Mouse (Mus musculus) hindbrain, embryonic 16.5 days (tissue): ENCODE results near the gene Nlrc4. TPM values are rescaled to one million over a fixed set of nuclear protein-coding genes. Genes with fewer than 3 reads are reported as not detected.

Experiments used
- ATAC-seq: fragments of 200-750 bp; cut with Nextera tagmentation; 2 replicates; pipeline ENCODE4 v1.8.0; 2017; ENCODE audit warnings: moderate TSS enrichment, moderate library complexity
- H3K27ac ChIP-seq: fragments of 300-500 bp; sonication (generic); 2 replicates; pipeline ENCODE4 v1.5.1; 2014; ENCODE audit warnings: low read depth, mild to moderate bottlenecking, control low read depth, low read length, moderate library complexity
- H3K27me3 ChIP-seq: fragments of 300-500 bp; sonication (generic); replicated peaks from 2 replicates; pipeline ENCODE4 v1.6.1; 2014; ENCODE audit warnings: low read length; ENCODE audit not compliant: control insufficient read depth, insufficient read depth
- H3K36me3 ChIP-seq: fragments of 300-500 bp; sonication (generic); 2 replicates; pipeline ENCODE4 v1.6.1; 2014; ENCODE audit warnings: mild to moderate bottlenecking, low read length, moderate library complexity, mixed read lengths; ENCODE audit not compliant: control insufficient read depth, insufficient read depth
- H3K4me1 ChIP-seq: fragments of 300-500 bp; sonication (generic); 2 replicates; pipeline ENCODE4 v1.6.1; 2014; ENCODE audit warnings: low read depth, low read length; ENCODE audit not compliant: control insufficient read depth, insufficient read depth
- H3K4me2 ChIP-seq: fragments of 300-500 bp; sonication (generic); 2 replicates; pipeline ENCODE4 v1.6.1; 2014; ENCODE audit warnings: mild to moderate bottlenecking, low read length, control low read depth, moderate library complexity
- H3K4me3 ChIP-seq: fragments of 300-500 bp; sonication (generic); 2 replicates; pipeline ENCODE4 v1.5.1; 2014; ENCODE audit warnings: mild to moderate bottlenecking, low read length, control low read depth, moderate library complexity
- H3K9ac ChIP-seq: fragments of 300-500 bp; sonication (generic); 2 replicates; pipeline ENCODE4 v1.6.1; 2014; ENCODE audit warnings: low read depth, mild to moderate bottlenecking, control low read depth, low read length, moderate library complexity
- H3K9me3 ChIP-seq: fragments of 300-500 bp; sonication (generic); 2 replicates; pipeline ENCODE4 v1.6.1; 2014; ENCODE audit warnings: mild to moderate bottlenecking, low read length, moderate library complexity; ENCODE audit not compliant: control insufficient read depth
- WGBS: fragments of 180-500 bp; shearing (Covaris S2); extraction: QIAGEN DNeasy Blood & Tissue Kit; methylation state at CpG from one replicate; pipeline ENCODE4 v1.1.7; 2014; 5-methylcytosine and 5-hydroxymethylcytosine counted together
- polyA plus RNA-seq: library from polyadenylated mRNA; unstranded; fragments of >200 nt; fragmentation: Nextera tagmentation; extraction: Ambion mirVana; gene quantifications from 2 replicates; pipeline ENCODE4 v1.2.1, GENCODE M21; 2015

The Nlrc4 gene
- polyA plus RNA-seq, 1 experiment from 2014 or later = 0.20 TPM

- no peaks in the 10 kb centered on the region for H3K9me3 ChIP-seq
- H3K4me1 ChIP-seq = no peaks in the 10 kb centered on the region
- 80% methylated on average over 5 of the region's 5 CpGs for WGBS
- no peak overlapping the region for H3K4me3 ChIP-seq
- H3K27me3 ChIP-seq = no peaks in the 10 kb centered on the region
- no peak overlapping the region for H3K4me2 ChIP-seq
- no peak overlapping the region for H3K27ac ChIP-seq
- H3K9ac ChIP-seq = no peak overlapping the region
- no peaks in the 10 kb centered on the region for H3K36me3 ChIP-seq
- no peak for ATAC-seq
Observed at GRCm38 (mm10) chr17:74440486-74440885, 18.5 kb downstream of the Nlrc4 start.

GRCm38 (mm10) chr17:74437762-74438161 is 21.2 kb downstream of the Nlrc4 start:
- ATAC-seq = no peak
- H3K4me2 ChIP-seq = no peak overlapping the region
- H3K4me1 ChIP-seq = no peaks in the 10 kb centered on the region
- H3K4me3 ChIP-seq = no peak overlapping the region
- no peaks in the 10 kb centered on the region for H3K36me3 ChIP-seq
- no peak overlapping the region for H3K9ac ChIP-seq
- H3K27me3 ChIP-seq = no peaks in the 10 kb centered on the region
- no peaks in the 10 kb centered on the region for H3K9me3 ChIP-seq
- WGBS = 87% methylated on average over 9 of the region's 9 CpGs
- H3K27ac ChIP-seq = no peak overlapping the region

DNA sequence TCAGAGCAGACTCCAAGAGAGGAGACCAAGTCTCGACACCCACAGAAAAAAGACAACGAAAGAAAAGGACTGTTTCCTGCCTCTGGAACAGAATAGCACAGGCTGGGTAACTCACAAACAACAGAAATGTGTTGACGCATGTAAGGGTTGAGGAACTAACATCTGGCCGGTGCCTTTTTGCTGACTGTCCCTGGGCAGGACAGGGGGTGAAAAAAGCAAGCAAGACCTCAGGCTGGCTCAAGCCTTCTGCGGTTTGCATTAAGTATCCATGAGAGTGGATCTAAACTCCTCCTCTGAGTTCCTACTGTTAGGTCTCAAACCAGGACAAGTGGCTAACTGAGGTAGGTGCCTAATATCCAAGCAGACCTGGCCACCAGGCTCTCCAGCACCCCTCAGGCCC is 26.3 kb downstream of the Nlrc4 start:
- Histone ChIP-seq H3K27me3 (no peaks in the 10 kb centered on the region), H3K4me3 (no peak overlapping the region), H3K36me3 (no peaks in the 10 kb centered on the region), H3K4me2 (no peak overlapping the region), H3K27ac (no peak overlapping the region), H3K9me3 (no peaks in the 10 kb centered on the region), H3K4me1 (no peaks in the 10 kb centered on the region), H3K9ac (no peak overlapping the region)
- no peak for ATAC-seq
- 92% methylated on average over 5 of the region's 5 CpGs for WGBS

- no peaks in the 10 kb centered on the region for H3K27me3 ChIP-seq
- H3K9ac ChIP-seq = no peak overlapping the region
- 58% methylated on average over 5 of the region's 13 CpGs for WGBS
- no peaks in the 10 kb centered on the region for H3K36me3 ChIP-seq
- H3K4me3 ChIP-seq = no peak overlapping the region
- H3K9me3 ChIP-seq = no peaks in the 10 kb centered on the region
- H3K27ac ChIP-seq = no peak overlapping the region
- no peaks in the 10 kb centered on the region for H3K4me1 ChIP-seq
- no peak overlapping the region for H3K4me2 ChIP-seq
- no peak for ATAC-seq
Observed at GRCm38 (mm10) chr17:74431481-74431880, 27.5 kb downstream of the Nlrc4 start.

DNA sequence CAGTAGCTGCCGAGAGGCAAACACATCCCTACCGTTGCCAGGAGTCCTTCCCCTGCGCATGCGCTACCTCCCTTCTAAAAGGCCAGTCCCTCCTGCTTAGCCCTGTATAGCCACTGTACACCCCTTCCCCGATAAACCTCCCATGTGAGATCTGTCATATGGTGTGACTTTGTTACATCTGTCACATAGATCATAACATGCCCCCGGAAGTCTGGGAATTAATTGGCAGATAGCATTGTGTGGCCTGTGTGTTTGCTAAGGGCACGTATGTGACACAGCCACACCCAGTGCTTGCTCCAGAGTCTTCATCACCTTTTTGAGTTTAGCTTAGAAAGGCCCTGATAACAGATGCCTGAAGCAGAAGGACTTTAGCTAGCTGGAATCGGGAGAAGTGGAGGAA is 28.9 kb downstream of the Nlrc4 start:
- 91% methylated on average over 8 of the region's 8 CpGs for WGBS
- H3K4me1 ChIP-seq = no peaks in the 10 kb centered on the region
- no peak overlapping the region for H3K4me2 ChIP-seq
- H3K9ac ChIP-seq = no peak overlapping the region
- no peak overlapping the region for H3K27ac ChIP-seq
- no peak overlapping the region for H3K4me3 ChIP-seq
- ATAC-seq = no peak
- no peaks in the 10 kb centered on the region for H3K36me3 ChIP-seq
- H3K9me3 ChIP-seq = no peaks in the 10 kb centered on the region
- H3K27me3 ChIP-seq = no peaks in the 10 kb centered on the region

DNA sequence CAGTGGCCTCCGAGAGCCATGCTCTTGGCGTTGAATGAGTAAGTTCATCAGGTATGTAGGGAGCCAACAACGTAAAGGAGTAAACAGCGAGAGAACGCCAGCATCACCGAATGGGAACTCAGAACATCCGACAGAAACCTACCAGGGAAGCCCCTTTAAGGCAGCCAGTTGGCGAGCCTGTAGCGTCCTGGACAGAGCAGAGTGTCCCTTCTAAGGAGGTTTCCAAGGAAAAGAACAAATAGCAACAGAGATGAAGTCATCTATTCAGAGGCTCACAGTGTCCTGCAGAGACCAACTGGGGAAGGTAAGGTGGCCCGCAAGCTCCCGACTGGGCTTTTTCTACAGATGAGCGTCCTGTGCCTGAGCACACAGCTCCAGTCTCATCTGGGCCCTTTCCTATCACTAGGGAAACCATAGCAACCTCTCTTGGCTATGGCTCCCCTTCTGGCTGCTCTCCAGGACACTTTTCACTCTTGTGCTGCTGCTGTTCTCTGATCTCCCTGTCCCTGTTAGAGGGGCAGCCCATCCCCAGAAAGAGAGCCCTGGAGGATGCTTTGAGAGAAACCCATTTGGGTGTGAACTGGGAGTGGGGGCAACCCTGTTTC is 34.4 kb downstream of the Nlrc4 start:
- Histone ChIP-seq H3K4me3 (no peak overlapping the region), H3K9ac (no peak overlapping the region), H3K4me2 (no peak overlapping the region), H3K36me3 (peaks cover 5% of the 10 kb centered on the region; the same call in 1 of the 2 replicates), H3K27me3 (no peaks in the 10 kb centered on the region), H3K4me1 (peaks cover 4% of the 10 kb centered on the region; the same call in 1 of the 2 replicates), H3K27ac (no peak overlapping the region), H3K9me3 (no peaks in the 10 kb centered on the region)
- peak; percentile 96 for ATAC-seq
- WGBS = 47% methylated on average over 12 of the region's 12 CpGs

DNA sequence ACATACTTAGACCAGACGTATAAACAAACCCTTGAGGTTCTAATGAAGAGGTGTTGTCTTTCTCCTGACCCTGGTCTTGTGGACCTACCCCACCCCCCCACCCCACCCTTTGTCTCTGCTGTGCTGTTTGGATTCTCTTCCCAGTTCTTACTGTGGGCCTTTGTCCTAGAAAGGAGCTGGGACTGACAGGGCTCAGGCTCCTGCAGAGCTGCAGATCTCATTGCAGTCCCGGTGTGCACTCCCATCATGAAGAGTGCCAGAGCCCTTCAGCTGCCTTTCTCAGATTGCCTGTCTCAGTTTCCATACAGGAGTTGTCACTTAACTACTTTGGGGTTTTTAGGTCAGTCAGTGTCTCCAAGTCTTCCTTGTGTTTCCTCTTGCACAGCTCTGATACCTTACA is 38.3 kb downstream of the Nlrc4 start:
- Histone ChIP-seq H3K4me2 (no peak overlapping the region), H3K4me1 (peaks cover 4% of the 10 kb centered on the region; the same call in 1 of the 2 replicates), H3K9ac (no peak overlapping the region), H3K27ac (no peak overlapping the region), H3K9me3 (no peaks in the 10 kb centered on the region), H3K27me3 (no peaks in the 10 kb centered on the region), H3K4me3 (no peak overlapping the region), H3K36me3 (peaks cover 9% of the 10 kb centered on the region)
- WGBS = 40% methylated on average over 2 of the region's 2 CpGs
- no peak for ATAC-seq

GRCm38 (mm10) chr17:74418171-74418570 is 40.8 kb downstream of the Nlrc4 start:
- no peaks in the 10 kb centered on the region for H3K27me3 ChIP-seq
- no peak overlapping the region for H3K4me2 ChIP-seq
- no peak overlapping the region for H3K27ac ChIP-seq
- H3K4me1 ChIP-seq = no peaks in the 10 kb centered on the region
- peaks cover 16% of the 10 kb centered on the region for H3K36me3 ChIP-seq
- no peak for ATAC-seq
- H3K4me3 ChIP-seq = no peak overlapping the region
- no peak overlapping the region for H3K9ac ChIP-seq
- WGBS = 41% methylated on average over 4 of the region's 4 CpGs
- no peaks in the 10 kb centered on the region for H3K9me3 ChIP-seq

DNA sequence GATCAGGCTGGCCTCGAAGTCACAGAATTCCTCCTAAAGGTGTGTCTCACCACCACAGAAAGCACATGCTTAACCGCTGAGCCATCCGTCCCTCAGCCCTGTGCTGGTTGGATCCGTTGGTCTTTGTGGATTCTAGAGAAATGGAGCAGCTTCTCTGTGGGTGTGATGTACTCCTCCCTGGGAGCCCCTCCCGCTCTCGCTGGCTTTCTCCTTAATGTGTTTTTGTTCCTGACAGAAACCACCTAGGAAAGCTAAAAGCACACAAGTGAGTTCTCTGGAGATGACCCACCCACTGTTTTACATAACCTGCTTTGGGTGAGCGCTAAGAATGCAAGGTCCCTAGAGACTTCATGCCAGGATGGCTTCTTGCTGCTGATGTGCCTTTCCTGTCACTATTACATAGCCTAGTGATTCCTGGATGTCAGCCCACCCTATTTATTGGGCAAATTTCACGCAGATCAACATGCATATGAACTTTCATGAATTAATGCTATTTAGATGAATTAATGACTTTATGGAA is 42.0 kb downstream of the Nlrc4 start:
- WGBS = 91% methylated on average over 8 of the region's 8 CpGs
- Histone ChIP-seq H3K4me1 (no peaks in the 10 kb centered on the region), H3K9ac (no peak overlapping the region), H3K9me3 (no peaks in the 10 kb centered on the region), H3K4me3 (no peak overlapping the region), H3K4me2 (no peak overlapping the region), H3K36me3 (peaks cover 20% of the 10 kb centered on the region), H3K27me3 (no peaks in the 10 kb centered on the region), H3K27ac (no peak overlapping the region)
- ATAC-seq = no peak
